Comparison of ENCODE assay signal across 24 mouse cellular contexts in genomic region chr6:32940299-32940698, GRCm38 (mm10).
DNase-seq lines count a peak whose midpoint lies in the region; ATAC-seq lines count a peak whose summit lies in the region.
"Had no signal": no experiment of that assay in that cellular context is flagged by ENCODE, and none has a peak within 500 bp of the region (broad histone marks: within the 10 kb centered on the region; RNA-seq: fewer than 3 reads in every experiment).

No protein-coding gene starts in this region.

- H3K27ac ChIP-seq in kidney, embryonic 14.5 days (ENCODE audit: low read depth, low read length), result no peak overlapping the region
- H3K27ac ChIP-seq in lung, embryonic 15.5 days, result peak overlapping the region; percentile 74
- H3K27ac ChIP-seq in embryonic facial prominence, embryonic 10.5 days (replicated peaks), result no peak overlapping the region
- H3K27ac ChIP-seq: embryonic facial prominence, embryonic 12.5 days; forebrain, embryonic 13.5 days; hindbrain, embryonic 14.5 days; intestine, embryonic 15.5 days; limb, embryonic 12.5 days; liver, embryonic 13.5 days; midbrain, embryonic 10.5 days had no signal

- H3K4me1 ChIP-seq in kidney, embryonic 14.5 days (ENCODE audit: control insufficient read depth, insufficient read depth, low read length), result peaks cover 5% of the 10 kb centered on the region; the same call in 1 of the 2 replicates
- H3K4me1 ChIP-seq in lung, embryonic 15.5 days, result peaks cover 16% of the 10 kb centered on the region
- peaks cover 21% of the 10 kb centered on the region for H3K4me1 ChIP-seq in embryonic facial prominence, embryonic 10.5 days
- H3K4me1 ChIP-seq: intestine, embryonic 15.5 days had no signal

- H3K27me3 ChIP-seq in kidney, embryonic 14.5 days (ENCODE audit: control insufficient read depth, insufficient read depth, low read length), result no peaks in the 10 kb centered on the region
- no peaks in the 10 kb centered on the region for H3K27me3 ChIP-seq in lung, embryonic 15.5 days
- no peaks in the 10 kb centered on the region for H3K27me3 ChIP-seq in embryonic facial prominence, embryonic 10.5 days (replicated peaks; ENCODE audit: low read depth, poor library complexity, severe bottlenecking)
- H3K27me3 ChIP-seq: CH12.LX; embryonic facial prominence, embryonic 12.5 days; intestine, embryonic 15.5 days; liver, embryonic 13.5 days had no signal

- intact Hi-C loops in heart, postnatal 10 days (cut with DNase I), result no loop called here

- no peak overlapping the region for H3K9ac ChIP-seq in kidney, embryonic 14.5 days (ENCODE audit: low read depth, low read length)
- H3K9ac ChIP-seq in lung, embryonic 15.5 days, result no peak overlapping the region
- H3K9ac ChIP-seq: embryonic facial prominence, embryonic 12.5 days; forebrain, embryonic 13.5 days; hindbrain, embryonic 14.5 days; intestine, embryonic 15.5 days; limb, embryonic 12.5 days; liver, embryonic 13.5 days had no signal

- WGBS in kidney, embryonic 14.5 days, result 29% methylated on average over 11 of the region's 11 CpGs
- 38% methylated on average over 11 of the region's 11 CpGs for WGBS in lung, embryonic 15.5 days
- WGBS in embryonic facial prominence, embryonic 10.5 days, result 51% methylated on average over 11 of the region's 11 CpGs

- no peak overlapping the region for H3K4me2 ChIP-seq in kidney, embryonic 14.5 days (replicated peaks; ENCODE audit: low read depth, low read length)
- H3K4me2 ChIP-seq in lung, embryonic 15.5 days, result peak overlapping the region; percentile 6; the same call in 1 of the 2 replicates
- H3K4me2 ChIP-seq: embryonic facial prominence, embryonic 12.5 days; forebrain, embryonic 13.5 days; hindbrain, embryonic 14.5 days; intestine, embryonic 15.5 days; limb, embryonic 12.5 days; liver, embryonic 13.5 days had no signal

- no peaks in the 10 kb centered on the region for H3K36me3 ChIP-seq in kidney, embryonic 14.5 days (ENCODE audit: control insufficient read depth, insufficient read depth, low read length)
- H3K36me3 ChIP-seq in lung, embryonic 15.5 days, result no peaks in the 10 kb centered on the region
- H3K36me3 ChIP-seq in embryonic facial prominence, embryonic 10.5 days (replicated peaks), result no peaks in the 10 kb centered on the region
- H3K36me3 ChIP-seq: embryonic facial prominence, embryonic 12.5 days; intestine, embryonic 15.5 days; limb, embryonic 12.5 days; liver, embryonic 13.5 days; midbrain, embryonic 10.5 days had no signal

- peak; percentile 72; the same call in 1 of the 2 replicates for ATAC-seq in kidney, embryonic 14.5 days (ENCODE audit: low FRiP score, low TSS enrichment)
- no peak for ATAC-seq in lung, embryonic 15.5 days (ENCODE audit: borderline replicate concordance, extremely low read depth, low FRiP score, low TSS enrichment)
- ATAC-seq: forebrain, embryonic 13.5 days; intestine, embryonic 15.5 days had no signal

- peak; percentile 83 for DNase-seq in heart, adult 11 months
- no peak for DNase-seq in heart, postnatal 10 days
- DNase-seq in kidney, postnatal 10 days, result no peak
- DNase-seq in lung, postnatal 36 days, result no peak
- peak; percentile 13 for DNase-seq in embryonic facial prominence, embryonic 10.5 days (ENCODE audit: low spot score)
- DNase-seq in cerebellum, postnatal 25 days, result no peak
- DNase-seq: adrenal gland, postnatal 25 days; cerebellum, adult 11-12 months; cerebellum, postnatal 36 days; gastrocnemius, postnatal 14 days; kidney, postnatal 36 days; liver, embryonic 13.5 days; right cerebral cortex, postnatal 4 days; thymus, adult 2 months had no signal

- no peaks in the 10 kb centered on the region for H3K9me3 ChIP-seq in kidney, embryonic 14.5 days (ENCODE audit: control insufficient read depth, low read length)
- H3K9me3 ChIP-seq in lung, embryonic 15.5 days, result no peaks in the 10 kb centered on the region
- no peaks in the 10 kb centered on the region for H3K9me3 ChIP-seq in embryonic facial prominence, embryonic 10.5 days
- H3K9me3 ChIP-seq: embryonic facial prominence, embryonic 12.5 days; forebrain, embryonic 13.5 days; intestine, embryonic 15.5 days; limb, embryonic 12.5 days; liver, embryonic 13.5 days; midbrain, embryonic 10.5 days had no signal

- no peak overlapping the region for H3K4me3 ChIP-seq in kidney, embryonic 14.5 days (ENCODE audit: low read length)
- no peak overlapping the region for H3K4me3 ChIP-seq in lung, embryonic 15.5 days
- no peak overlapping the region for H3K4me3 ChIP-seq in embryonic facial prominence, embryonic 10.5 days
- H3K4me3 ChIP-seq: embryonic facial prominence, embryonic 12.5 days; erythroblast, embryonic 14.5 days; forebrain, embryonic 13.5 days; intestine, embryonic 15.5 days; limb, embryonic 12.5 days; liver, embryonic 13.5 days; midbrain, embryonic 10.5 days had no signal

Comparison
In these comparisons a context has a peak if more than half of its experiments do, and no peak if none do; other contexts are left out.
1. DNase-seq: peak in heart, adult 11 months (single experiment) and embryonic facial prominence, embryonic 10.5 days (single experiment); none in heart, postnatal 10 days (0 of 2), kidney, postnatal 10 days (single experiment), lung, postnatal 36 days (single experiment) and cerebellum, postnatal 25 days (0 of 2).